Mouse (Mus musculus): ENCODE results near the gene Wbp4. TPM values are rescaled to one million over a fixed set of nuclear protein-coding genes. Genes with fewer than 3 reads are reported as not detected.
A peak's percentile ranks its signal among the peaks of the same experiment; 100 is the strongest.

The Wbp4 gene
- polyA plus RNA-seq, 1 experiment = 28.1 TPM

DNA sequence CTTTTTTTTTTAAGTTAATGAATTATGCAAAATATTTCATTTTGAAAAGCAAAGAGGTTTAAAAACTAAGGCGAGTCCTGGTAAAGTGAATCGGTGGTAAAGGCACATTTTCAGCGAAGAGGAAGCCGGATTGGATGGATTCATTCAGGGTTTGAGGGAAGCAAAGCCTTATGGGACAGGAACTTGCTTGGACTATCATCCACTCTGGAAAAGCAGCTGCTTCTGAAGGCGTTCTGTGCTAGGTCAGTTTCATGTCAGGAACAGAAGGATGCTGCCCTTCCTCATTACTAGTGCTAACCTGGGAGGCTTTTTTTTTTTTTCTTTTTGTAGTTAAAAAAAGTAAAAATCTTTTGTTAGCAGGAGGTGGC, 34.9 kb upstream of the Wbp4 start:
- Histone ChIP-seq H3K4me1 (ENCODE audit: control insufficient read depth, insufficient read depth, insufficient read length, low read length) (peaks cover 21% of the 10 kb centered on the region), H3K27ac (replicated peaks; ENCODE audit: low read depth, low read length) (no peak overlapping the region), H3K4me3 (ENCODE audit: insufficient read depth, low read depth, low read length) (peak overlapping the region; percentile 4; the same call in 1 of the 2 replicates)

DNA sequence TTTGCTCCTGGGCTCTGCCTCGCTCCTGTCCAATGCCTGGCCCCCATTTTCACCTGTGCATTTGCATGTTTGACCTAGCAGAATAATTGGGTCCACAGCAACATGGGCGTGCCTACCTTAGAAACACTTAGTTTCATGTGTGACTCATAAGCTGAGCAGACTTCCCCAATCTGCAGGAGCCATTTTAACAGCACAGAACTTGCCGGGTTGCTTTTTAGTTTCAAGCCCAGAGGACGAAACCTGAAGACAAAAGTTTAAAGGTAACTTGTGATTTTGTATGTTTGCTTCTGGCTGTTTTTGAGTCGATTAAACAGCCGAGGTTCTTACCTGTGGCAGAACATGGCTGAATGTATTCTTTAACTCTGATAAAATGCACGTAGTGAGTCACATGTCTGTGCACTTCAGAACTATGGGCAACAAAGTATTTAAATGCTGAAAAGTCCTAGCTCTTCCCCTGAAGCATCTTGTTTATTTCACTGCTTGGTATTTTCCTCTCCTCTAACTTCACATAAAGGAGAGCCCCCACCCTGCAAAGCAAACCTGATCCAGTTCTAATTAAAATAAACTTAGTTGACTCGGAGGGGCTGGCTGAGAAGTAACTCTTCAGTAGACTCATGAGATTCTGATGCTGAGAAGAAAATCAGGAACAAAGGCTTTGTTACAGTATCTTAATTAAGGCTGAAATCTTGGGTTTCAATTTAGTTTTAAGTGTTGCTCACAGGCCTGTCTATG, 34.4 kb upstream of the Wbp4 start:
- peaks cover 20% of the 10 kb centered on the region for H3K4me1 ChIP-seq (ENCODE audit: control insufficient read depth, insufficient read depth, insufficient read length, low read length)
- H3K27ac ChIP-seq (replicated peaks; ENCODE audit: low read depth, low read length) = peak overlapping the region; percentile 69
- H3K4me3 ChIP-seq (ENCODE audit: insufficient read depth, low read depth, low read length) = peak overlapping the region; percentile 21

DNA sequence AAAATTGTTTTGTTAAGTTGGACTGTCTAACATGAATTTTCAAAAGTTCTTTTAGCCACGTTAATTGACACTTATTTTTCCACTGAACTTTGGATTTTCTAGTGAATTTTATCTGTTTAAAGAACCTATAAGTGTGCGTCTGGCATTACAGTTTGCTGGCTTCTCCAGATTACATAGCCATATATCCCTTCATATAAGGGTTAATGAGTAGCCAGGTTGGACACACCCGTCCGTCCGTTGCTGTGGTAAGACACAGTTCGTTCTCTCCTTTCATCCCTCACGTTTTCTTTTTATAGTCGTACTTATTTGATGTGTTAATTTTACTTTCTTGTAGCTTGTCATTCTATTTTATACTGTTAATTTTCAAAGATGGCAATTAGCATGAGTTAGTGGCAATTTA, 33.8 kb upstream of the Wbp4 start:
- H3K27ac ChIP-seq (replicated peaks; ENCODE audit: low read depth, low read length) = peak overlapping the region; percentile 56; the same call in 1 of the 2 replicates
- H3K4me1 ChIP-seq (ENCODE audit: control insufficient read depth, insufficient read depth, insufficient read length, low read length) = peaks cover 21% of the 10 kb centered on the region
- no peak overlapping the region for H3K4me3 ChIP-seq (ENCODE audit: insufficient read depth, low read depth, low read length)

DNA sequence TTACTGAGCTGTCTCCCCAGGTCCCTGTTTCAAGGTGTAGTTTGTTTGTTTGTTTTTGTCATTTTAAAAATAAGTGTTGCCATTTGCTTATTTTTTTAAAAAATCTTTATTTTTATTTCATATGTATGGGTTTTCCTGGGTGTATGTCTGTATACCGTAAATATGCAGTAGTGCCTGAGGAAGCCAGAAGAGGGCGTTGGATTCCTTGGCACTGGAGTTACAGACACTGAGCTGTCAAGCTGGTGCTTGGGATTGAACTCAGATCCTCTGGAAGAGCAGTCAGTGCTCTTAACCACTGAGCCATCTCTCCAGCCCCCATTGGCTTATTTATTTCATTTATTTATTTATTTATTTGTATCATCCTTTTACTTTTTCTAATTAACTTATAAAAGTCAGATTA, 32.6 kb upstream of the Wbp4 start:
- Histone ChIP-seq H3K4me1 (ENCODE audit: control insufficient read depth, insufficient read depth, insufficient read length, low read length) (peaks cover 19% of the 10 kb centered on the region), H3K4me3 (ENCODE audit: insufficient read depth, low read depth, low read length) (no peak overlapping the region), H3K27ac (replicated peaks; ENCODE audit: low read depth, low read length) (no peak overlapping the region)

DNA sequence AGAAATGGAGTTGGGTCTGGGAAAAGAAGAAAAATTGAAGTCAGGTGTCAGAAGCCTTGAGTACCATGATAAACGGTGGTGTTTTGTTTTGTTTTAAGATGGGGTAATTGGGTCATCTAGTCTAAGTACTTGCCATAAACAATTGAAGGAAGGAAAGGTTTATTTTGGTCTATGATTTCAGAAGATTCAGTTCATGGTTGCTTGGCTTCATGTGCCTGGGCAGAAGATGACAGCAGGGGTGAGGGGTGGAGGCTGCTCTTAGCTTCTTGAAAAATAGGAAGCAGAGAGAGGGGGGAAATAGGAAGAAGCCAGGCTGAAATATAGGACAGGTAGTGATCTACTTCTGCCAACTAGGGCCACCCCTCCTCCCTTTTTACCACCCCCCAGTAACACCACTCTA, 30.2 kb upstream of the Wbp4 start:
- Histone ChIP-seq H3K27ac (replicated peaks; ENCODE audit: low read depth, low read length) (peak overlapping the region; percentile 72), H3K4me3 (ENCODE audit: insufficient read depth, low read depth, low read length) (no peak overlapping the region), H3K4me1 (ENCODE audit: control insufficient read depth, insufficient read depth, insufficient read length, low read length) (peaks cover 18% of the 10 kb centered on the region)

DNA sequence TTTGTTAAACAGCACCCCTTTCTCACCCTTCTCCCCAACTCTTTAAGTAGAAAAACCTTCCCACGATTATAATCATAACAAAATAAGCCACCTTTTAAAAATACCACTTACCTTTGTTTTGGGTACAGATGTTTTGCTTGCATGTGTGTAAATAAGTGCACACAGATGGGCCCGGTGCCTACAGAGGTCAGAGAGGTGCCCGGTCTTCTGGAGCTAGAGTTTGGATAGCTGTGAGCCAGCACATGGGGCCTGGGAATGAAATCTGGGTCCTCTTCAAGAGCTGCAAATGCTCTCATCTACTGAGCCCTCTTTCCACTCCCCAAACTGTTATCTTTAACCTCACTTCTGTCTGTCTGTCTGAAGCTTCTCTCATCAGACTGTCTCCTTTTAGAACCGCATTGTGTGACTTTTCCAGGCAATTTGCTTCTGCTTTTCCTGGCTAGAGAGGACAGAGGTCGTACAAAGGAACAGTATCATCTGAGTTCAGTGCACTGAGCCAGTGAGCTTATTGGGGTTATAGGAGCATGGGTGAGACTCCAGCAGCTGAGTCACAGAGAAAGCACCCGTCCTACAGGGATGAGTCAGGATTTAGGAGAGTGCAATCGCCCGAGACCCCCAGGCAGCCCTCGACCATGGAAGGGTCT, 27.5 kb upstream of the Wbp4 start:
- H3K4me1 ChIP-seq (ENCODE audit: control insufficient read depth, insufficient read depth, insufficient read length, low read length) = peaks cover 29% of the 10 kb centered on the region
- peak overlapping the region; percentile 39 for H3K4me3 ChIP-seq (ENCODE audit: insufficient read depth, low read depth, low read length)
- peak overlapping the region; percentile 72 for H3K27ac ChIP-seq (replicated peaks; ENCODE audit: low read depth, low read length)

DNA sequence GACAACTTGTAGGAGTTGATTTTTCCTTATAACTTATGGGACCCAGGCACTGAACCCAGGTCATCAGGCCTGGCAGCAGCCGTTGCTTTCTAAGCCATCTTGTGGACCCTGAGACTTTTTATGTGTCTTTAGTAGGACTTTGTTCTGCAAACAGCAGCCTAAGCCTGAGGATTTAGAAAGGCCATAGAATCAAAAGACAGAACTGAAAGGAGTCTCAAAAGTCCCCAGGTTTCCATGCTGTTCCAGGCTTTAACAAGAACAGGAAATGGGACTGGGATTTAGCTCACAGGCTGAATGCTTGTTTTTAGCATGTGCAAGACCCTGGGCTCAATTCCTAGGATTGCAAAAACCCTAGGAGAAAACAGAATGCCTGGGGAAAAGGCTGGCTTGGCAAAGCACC, 26.5 kb upstream of the Wbp4 start:
- peaks cover 31% of the 10 kb centered on the region for H3K4me1 ChIP-seq (ENCODE audit: control insufficient read depth, insufficient read depth, insufficient read length, low read length)
- H3K4me3 ChIP-seq (ENCODE audit: insufficient read depth, low read depth, low read length) = no peak overlapping the region
- peak overlapping the region; percentile 56 for H3K27ac ChIP-seq (replicated peaks; ENCODE audit: low read depth, low read length)

DNA sequence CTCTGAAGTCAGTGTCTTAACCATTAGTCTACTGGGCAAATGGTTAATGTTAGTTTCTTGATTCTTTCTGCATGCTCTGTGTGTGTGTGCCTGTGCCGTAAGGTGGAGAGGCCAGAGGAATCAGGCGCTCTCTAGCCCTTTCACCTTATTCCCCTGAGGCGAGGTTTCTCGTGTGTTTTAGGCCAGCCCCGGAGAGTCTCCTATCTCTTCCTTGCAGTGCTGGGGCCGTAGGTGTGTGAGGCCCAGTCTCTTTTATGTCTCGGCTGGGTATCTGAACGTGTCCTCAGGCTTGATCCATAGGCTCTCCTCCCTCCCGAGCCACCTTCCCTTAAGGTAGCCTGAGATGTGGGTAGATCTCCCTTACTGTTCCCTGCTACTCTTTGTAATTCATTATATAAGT, 24.9 kb upstream of the Wbp4 start:
- Histone ChIP-seq H3K4me1 (ENCODE audit: control insufficient read depth, insufficient read depth, insufficient read length, low read length) (peaks cover 31% of the 10 kb centered on the region), H3K27ac (replicated peaks; ENCODE audit: low read depth, low read length) (no peak overlapping the region), H3K4me3 (ENCODE audit: insufficient read depth, low read depth, low read length) (no peak overlapping the region)

DNA sequence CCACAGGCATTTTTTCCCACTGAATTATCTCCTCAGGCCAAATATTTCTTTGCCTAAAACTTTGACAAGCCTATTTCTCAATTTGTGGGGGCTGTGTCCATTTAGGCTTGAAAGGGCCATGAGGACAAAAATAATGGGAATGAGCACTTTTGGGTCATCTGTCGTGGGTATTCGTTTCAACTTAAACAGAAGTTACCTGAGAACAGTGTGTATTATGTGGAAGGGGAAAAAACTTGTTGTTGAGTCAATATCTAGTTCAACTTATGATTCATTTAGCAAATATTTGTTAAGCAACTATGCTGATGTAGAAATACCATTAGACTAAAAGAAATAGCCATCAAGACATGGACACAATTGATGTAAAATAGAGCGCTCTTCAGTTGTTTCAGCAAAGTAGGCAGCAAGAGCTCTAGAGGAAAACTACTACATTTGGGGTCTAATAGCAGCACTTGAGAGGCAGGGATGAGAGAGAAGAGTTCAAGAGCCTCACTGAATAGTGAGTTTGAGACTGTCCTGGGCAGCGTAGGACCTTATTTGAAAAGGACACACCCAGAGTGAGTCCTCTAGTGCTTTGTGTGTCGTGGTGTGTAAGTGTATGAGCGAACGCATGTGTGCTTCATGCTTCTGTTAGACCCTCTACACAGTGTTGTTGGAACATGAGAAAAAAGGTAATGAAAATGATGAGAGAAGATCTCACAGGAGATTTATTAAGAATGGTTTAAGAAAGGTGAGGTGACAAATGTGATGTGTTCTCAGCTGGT, 23.1 kb upstream of the Wbp4 start:
- no peak overlapping the region for H3K4me3 ChIP-seq (ENCODE audit: insufficient read depth, low read depth, low read length)
- peak overlapping the region; percentile 78 for H3K27ac ChIP-seq (replicated peaks; ENCODE audit: low read depth, low read length)
- H3K4me1 ChIP-seq (ENCODE audit: control insufficient read depth, insufficient read depth, insufficient read length, low read length) = peaks cover 27% of the 10 kb centered on the region

DNA sequence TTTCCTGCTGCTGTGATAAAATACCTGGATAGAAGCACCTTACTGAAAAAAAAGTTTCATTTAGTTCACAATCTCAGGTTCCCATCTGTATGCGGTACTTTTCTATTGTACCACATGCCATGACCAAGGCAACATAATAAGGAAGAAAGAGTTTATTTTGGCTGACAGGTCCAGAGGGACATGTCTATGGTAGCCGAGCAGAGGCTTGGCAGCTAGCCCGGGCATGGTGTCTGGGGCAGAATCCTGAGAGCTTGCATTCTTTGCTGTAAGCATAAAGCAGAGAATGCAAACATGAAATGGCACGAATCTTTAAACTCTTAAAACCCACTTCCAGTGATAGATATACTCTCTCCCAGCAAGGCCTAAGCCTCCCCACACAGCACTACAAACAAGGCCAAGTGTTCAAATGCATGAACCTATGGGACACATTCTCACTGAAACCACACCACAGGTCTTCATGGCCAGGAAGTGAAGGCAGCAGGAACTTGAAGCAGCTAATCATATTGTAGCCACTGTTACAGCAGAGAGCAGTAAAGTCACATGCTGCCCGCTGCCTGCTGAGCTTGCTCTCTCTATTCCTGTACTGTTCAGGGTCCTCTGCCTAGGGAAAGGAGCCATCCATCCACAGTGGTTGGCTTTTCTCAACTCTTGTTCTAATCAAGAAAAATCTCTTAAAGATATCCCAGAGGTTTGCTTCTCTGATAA, 22.2 kb upstream of the Wbp4 start:
- H3K4me3 ChIP-seq (ENCODE audit: insufficient read depth, low read depth, low read length) = no peak overlapping the region
- peaks cover 25% of the 10 kb centered on the region for H3K4me1 ChIP-seq (ENCODE audit: control insufficient read depth, insufficient read depth, insufficient read length, low read length)
- H3K27ac ChIP-seq (replicated peaks; ENCODE audit: low read depth, low read length) = peak overlapping the region; percentile 78

DNA sequence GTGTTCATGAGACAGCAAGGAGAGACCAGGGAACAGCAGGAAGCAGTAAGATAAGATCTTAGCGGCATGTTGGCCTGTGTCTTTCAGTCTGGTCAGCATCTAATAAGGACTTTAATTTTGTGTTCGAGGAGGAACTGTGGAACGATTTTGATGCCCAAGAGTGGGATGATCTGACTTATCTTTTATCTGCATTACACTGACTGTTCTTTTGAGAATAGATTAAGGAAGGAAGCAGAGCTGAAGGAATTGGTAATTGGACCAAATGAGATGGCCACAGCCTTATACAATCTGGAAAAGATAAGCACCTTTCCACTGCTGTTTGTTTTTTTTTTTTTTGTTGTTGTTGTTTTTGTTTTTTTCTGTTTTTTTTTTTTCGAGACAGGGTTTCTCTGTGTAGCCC, 19.4 kb upstream of the Wbp4 start:
- H3K4me3 ChIP-seq (ENCODE audit: insufficient read depth, low read depth, low read length) = no peak overlapping the region
- H3K4me1 ChIP-seq (ENCODE audit: control insufficient read depth, insufficient read depth, insufficient read length, low read length) = peaks cover 19% of the 10 kb centered on the region
- H3K27ac ChIP-seq (replicated peaks; ENCODE audit: low read depth, low read length) = no peak overlapping the region

DNA sequence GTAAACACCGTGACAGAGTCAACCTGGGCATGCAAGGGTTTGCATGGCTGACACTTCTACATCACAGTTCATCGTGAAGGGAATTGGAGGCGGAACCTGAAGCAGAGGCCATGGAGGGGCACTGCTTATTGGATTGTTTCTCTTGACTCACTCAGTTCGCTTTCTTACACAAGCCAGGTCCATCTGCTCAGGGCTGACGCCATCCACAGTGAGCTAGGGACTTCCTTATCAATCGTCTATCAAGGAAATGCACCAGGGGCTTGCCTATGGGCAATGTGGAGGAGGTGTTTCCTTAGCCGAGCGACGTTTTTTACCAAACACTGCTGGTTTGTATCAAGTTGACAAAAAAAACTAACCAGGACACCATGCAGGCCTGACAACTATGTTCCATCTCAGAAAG, 18.0 kb upstream of the Wbp4 start:
- no peak overlapping the region for H3K27ac ChIP-seq (replicated peaks; ENCODE audit: low read depth, low read length)
- H3K4me1 ChIP-seq (ENCODE audit: control insufficient read depth, insufficient read depth, insufficient read length, low read length) = peaks cover 18% of the 10 kb centered on the region
- no peak overlapping the region for H3K4me3 ChIP-seq (ENCODE audit: insufficient read depth, low read depth, low read length)

DNA sequence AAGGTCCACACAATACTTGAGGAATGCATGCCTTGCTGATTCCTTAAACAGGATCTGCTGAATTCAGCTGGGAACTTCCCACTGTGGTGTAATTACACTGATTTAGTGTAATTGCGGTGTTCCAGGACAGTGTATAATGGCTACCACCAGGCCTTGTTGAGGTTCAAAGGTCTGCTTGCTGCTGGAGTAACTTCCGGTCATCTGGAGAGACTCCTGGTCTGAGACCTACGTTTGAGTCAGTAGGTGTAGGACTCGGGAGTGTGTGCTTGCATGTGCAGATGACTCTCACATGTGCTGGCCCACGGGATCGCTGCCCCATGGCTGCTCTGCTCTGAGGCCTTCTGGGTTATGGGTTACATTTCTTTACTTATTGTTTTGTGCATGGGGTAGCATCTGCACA, 13.0 kb upstream of the Wbp4 start:
- H3K27ac ChIP-seq (replicated peaks; ENCODE audit: low read depth, low read length) = no peak overlapping the region
- peaks cover 16% of the 10 kb centered on the region for H3K4me1 ChIP-seq (ENCODE audit: control insufficient read depth, insufficient read depth, insufficient read length, low read length)
- no peak overlapping the region for H3K4me3 ChIP-seq (ENCODE audit: insufficient read depth, low read depth, low read length)

DNA sequence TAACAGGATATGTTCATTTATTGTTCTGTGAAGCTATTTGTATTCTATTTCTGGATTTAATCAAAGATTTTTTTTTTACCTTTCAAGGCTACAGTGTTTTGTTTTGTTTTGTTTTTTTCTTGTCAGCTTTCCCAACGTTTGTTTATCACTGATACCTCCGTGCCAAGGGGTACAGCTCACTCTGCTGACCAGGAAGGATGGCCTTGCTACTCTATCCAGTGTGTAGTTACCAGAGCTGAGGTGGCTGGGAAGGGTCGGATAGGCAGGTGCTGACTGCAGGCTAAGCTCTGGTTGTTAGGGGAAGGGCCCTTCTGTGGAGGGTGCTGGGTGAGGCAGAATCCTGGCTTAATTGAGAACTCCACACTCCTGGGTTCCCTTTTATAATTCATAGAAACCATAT, 8.9 kb upstream of the Wbp4 start:
- no peak overlapping the region for H3K4me3 ChIP-seq (ENCODE audit: insufficient read depth, low read depth, low read length)
- peaks cover 27% of the 10 kb centered on the region for H3K4me1 ChIP-seq (ENCODE audit: control insufficient read depth, insufficient read depth, insufficient read length, low read length)
- H3K27ac ChIP-seq (replicated peaks; ENCODE audit: low read depth, low read length) = peak overlapping the region; percentile 50

DNA sequence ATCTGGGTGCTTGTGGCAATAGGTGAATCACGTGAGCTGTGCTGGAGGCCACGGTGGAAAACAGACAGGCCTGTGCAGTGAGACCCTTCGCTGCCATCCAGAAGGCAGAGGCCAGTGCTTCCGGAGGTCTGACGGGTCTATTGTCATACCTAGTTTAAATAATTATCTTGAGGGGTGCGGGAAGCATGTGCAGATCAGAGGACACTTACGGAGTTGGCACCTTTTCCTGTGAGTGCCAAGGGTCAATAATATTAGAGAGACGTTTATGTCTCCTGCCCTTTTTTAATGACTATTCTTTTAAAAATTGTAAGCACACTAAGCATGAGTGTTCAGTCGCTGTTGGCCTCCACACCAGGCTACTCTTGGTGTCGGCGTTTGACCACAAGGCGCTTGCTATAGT, 7.8 kb upstream of the Wbp4 start:
- Histone ChIP-seq H3K27ac (replicated peaks; ENCODE audit: low read depth, low read length) (peak overlapping the region; percentile 3), H3K4me3 (ENCODE audit: insufficient read depth, low read depth, low read length) (no peak overlapping the region), H3K4me1 (ENCODE audit: control insufficient read depth, insufficient read depth, insufficient read length, low read length) (peaks cover 28% of the 10 kb centered on the region)

All from brown adipose tissue, adult 24 weeks (tissue).